Mouse (Mus musculus) liver, adult 2 months (tissue): ENCODE data around the gene Hcfc2. TPM values are rescaled to one million over a fixed set of nuclear protein-coding genes. Genes with fewer than 3 reads are reported as not detected.

Experiments used
- DNase-seq: peaks from one replicate; pipeline ENCODE4 v3.0.0-alpha.2; 2011; ENCODE audit warnings: low read depth, low spot score; ENCODE audit errors: extremely low read depth
- H3K27ac ChIP-seq: fragments of 200-500 bp; replicated peaks from 2 replicates; pipeline ENCODE4 v1.5.1; 2012; ENCODE audit warnings: low read depth, mild to moderate bottlenecking, control low read depth, inconsistent platforms, low read length; ENCODE audit not compliant: insufficient read depth
- H3K27me3 ChIP-seq: fragments of 200-500 bp; 2 replicates; pipeline ENCODE4 v1.6.1; 2012; ENCODE audit warnings: mild to moderate bottlenecking, moderate library complexity, low read length, inconsistent platforms; ENCODE audit not compliant: control insufficient read depth, insufficient read depth
- H3K36me3 ChIP-seq: fragments of 200-500 bp; 2 replicates; pipeline ENCODE4 v1.6.1; 2012; ENCODE audit warnings: low read length, inconsistent platforms; ENCODE audit not compliant: control insufficient read depth, insufficient read depth
- H3K4me1 ChIP-seq: fragments of 200-500 bp; 2 replicates; pipeline ENCODE4 v1.6.1; 2011; ENCODE audit warnings: low read length; ENCODE audit not compliant: control insufficient read depth, insufficient read depth
- H3K4me3 ChIP-seq: fragments of 200-500 bp; 2 replicates; pipeline ENCODE4 v1.5.1; 2011; ENCODE audit warnings: low read depth, mild to moderate bottlenecking, control low read depth, low read length, moderate library complexity; ENCODE audit not compliant: insufficient read depth
- H3K79me2 ChIP-seq: fragments of 200-500 bp; 2 replicates; pipeline ENCODE4 v1.6.1; 2012; ENCODE audit warnings: inconsistent platforms, mild to moderate bottlenecking, low read length, moderate library complexity; ENCODE audit not compliant: control insufficient read depth, insufficient read depth
- H3K9ac ChIP-seq: fragments of 200-500 bp; 2 replicates; pipeline ENCODE4 v1.6.1; 2012; ENCODE audit warnings: low read depth, mild to moderate bottlenecking, control low read depth, inconsistent platforms, low read length
- CTCF ChIP-seq: fragments of 200-500 bp; IDR thresholded peaks from 2 replicates; pipeline ENCODE4 v1.5.1; 2011; ENCODE audit warnings: low read depth, low read length, control low read depth
- POLR2A ChIP-seq: fragments of 200-500 bp; IDR thresholded peaks from 2 replicates; pipeline ENCODE4 v1.6.1; 2011; ENCODE audit warnings: low read length, control low read depth; ENCODE audit not compliant: insufficient read depth; ENCODE audit errors: extremely low read depth
- WGBS: fragments of 180-500 bp; shearing (Covaris S2); methylation state at CpG from one replicate; pipeline ENCODE4 v1.1.7; 2018; 5-methylcytosine and 5-hydroxymethylcytosine counted together
- polyA plus RNA-seq: library from polyadenylated mRNA; depleted of rRNA; stranded (reverse); fragments of >200 nt; gene quantifications from 2 replicates; pipeline ENCODE4 v1.2.3, GENCODE M21; 2012
- total RNA-seq: library from RNA; depleted of rRNA; stranded (reverse); fragments of >200 nt; gene quantifications from 2 replicates; pipeline ENCODE4 v1.2.3, GENCODE M21; 2014

Hcfc2 gene
- total and polyA plus RNA-seq, 2 experiments, result 5.6 to 10.0 TPM

GRCm38 (mm10) chr10:82696453-82697079 is 606 bp downstream of the Hcfc2 start:
- Histone ChIP-seq H3K9ac (no peak overlapping the region), H3K27ac (no peak overlapping the region), H3K4me1 (peaks cover 3% of the 10 kb centered on the region), H3K36me3 (peaks cover 3% of the 10 kb centered on the region; the same call in 1 of the 2 replicates), H3K27me3 (no peaks in the 10 kb centered on the region), H3K4me3 (no peak overlapping the region), H3K79me2 (peaks cover 10% of the 10 kb centered on the region; the same call in 1 of the 2 replicates)
- DNase-seq, result no peak
- WGBS, result 88% methylated on average over 4 of the region's 4 CpGs
- no peak for TF ChIP-seq CTCF
- TF ChIP-seq POLR2A, result no peak

GRCm38 (mm10) chr10:82697305-82697898 is 1.4 kb downstream of the Hcfc2 start:
- Histone ChIP-seq H3K4me1 (peaks cover 3% of the 10 kb centered on the region), H3K79me2 (peaks cover 10% of the 10 kb centered on the region; the same call in 1 of the 2 replicates), H3K4me3 (no peak overlapping the region), H3K27ac (no peak overlapping the region), H3K9ac (no peak overlapping the region), H3K36me3 (peaks cover 5% of the 10 kb centered on the region; the same call in 1 of the 2 replicates), H3K27me3 (no peaks in the 10 kb centered on the region)
- no peak for TF ChIP-seq CTCF
- no peak for TF ChIP-seq POLR2A
- 80% methylated on average over 3 of the region's 3 CpGs for WGBS
- DNase-seq, result peak; percentile 55

GRCm38 (mm10) chr10:82698712-82699261 is 2.8 kb downstream of the Hcfc2 start:
- Histone ChIP-seq H3K36me3 (peaks cover 8% of the 10 kb centered on the region; the same call in 1 of the 2 replicates), H3K79me2 (peaks cover 10% of the 10 kb centered on the region; the same call in 1 of the 2 replicates), H3K4me1 (peaks cover 3% of the 10 kb centered on the region), H3K27ac (peak overlapping the region; percentile 75), H3K4me3 (peak overlapping the region; percentile 99), H3K27me3 (no peaks in the 10 kb centered on the region), H3K9ac (peak overlapping the region; percentile 93)
- peak; percentile 59 for DNase-seq
- under 1% methylated on average over 31 of the region's 42 CpGs for WGBS
- TF ChIP-seq POLR2A, result peak; percentile 56
- no peak for TF ChIP-seq CTCF

GRCm38 (mm10) chr10:82699296-82699941 is 3.5 kb downstream of the Hcfc2 start:
- peaks cover 8% of the 10 kb centered on the region; the same call in 1 of the 2 replicates for H3K36me3 ChIP-seq
- DNase-seq, result peak; percentile 26

GRCm38 (mm10) chr10:82741354-82741753 is 45.4 kb downstream of the Hcfc2 start:
- H3K36me3 ChIP-seq, result peaks cover 23% of the 10 kb centered on the region
- H3K27ac ChIP-seq, result peak overlapping the region; percentile 33
- WGBS, result 49% methylated on average over 8 of the region's 8 CpGs

More at GRCm38 (mm10) chr10:82699296-82699941, 3.5 kb downstream of the Hcfc2 start:
- peaks cover 10% of the 10 kb centered on the region; the same call in 1 of the 2 replicates for H3K79me2 ChIP-seq
- peak overlapping the region; percentile 93 for H3K9ac ChIP-seq
- no peaks in the 10 kb centered on the region for H3K27me3 ChIP-seq
- H3K27ac ChIP-seq, result peak overlapping the region; percentile 75
- WGBS, result 1% methylated on average over 59 of the region's 59 CpGs
- TF ChIP-seq POLR2A (no peak), CTCF (no peak)
- peaks cover 3% of the 10 kb centered on the region for H3K4me1 ChIP-seq
- H3K4me3 ChIP-seq, result peak overlapping the region; percentile 99

More at GRCm38 (mm10) chr10:82741354-82741753, 45.4 kb downstream of the Hcfc2 start:
- Histone ChIP-seq H3K79me2 (no peaks in the 10 kb centered on the region; the same call in 1 of the 2 replicates), H3K9ac (0 out of 2 replicates have a peak overlapping the region, but pooled peaks have one; percentile 18), H3K4me3 (no peak overlapping the region), H3K27me3 (no peaks in the 10 kb centered on the region), H3K4me1 (peaks cover 14% of the 10 kb centered on the region)
- no peak for TF ChIP-seq CTCF
- no peak for TF ChIP-seq POLR2A
- no peak for DNase-seq
